Mouse (Mus musculus): ENCODE results near the gene Map10. TPM values are rescaled to one million over a fixed set of nuclear protein-coding genes. Genes with fewer than 3 reads are reported as not detected.

Map10 gene
- polyA plus RNA-seq, 1 experiment from 2014 or later = 9.9 TPM

Other genes with a start within 250 kb of the Map10 start
- 43.7 and 45.4 TPM in 2 replicates for gene Sipa1l2, start 100.0 kb upstream of the Map10 start, polyA plus RNA-seq (2016; fragmentation: Nextera tagmentation; extraction: Ambion mirVana)
- gene Ntpcr, start 60.1 kb downstream of the Map10 start, polyA plus RNA-seq (2016; fragmentation: Nextera tagmentation; extraction: Ambion mirVana) = 16.6 and 16.8 TPM in 2 replicates
- gene Pcnx2, start 228.5 kb downstream of the Map10 start, polyA plus RNA-seq (2016; fragmentation: Nextera tagmentation; extraction: Ambion mirVana) = 0.76 and 1.4 TPM in 2 replicates
- 0.13 and 0.17 TPM in 2 replicates for gene Map3k21, start 240.6 kb downstream of the Map10 start, polyA plus RNA-seq (2016; fragmentation: Nextera tagmentation; extraction: Ambion mirVana)